Mouse (Mus musculus): ENCODE measurements around the gene Ccdc71.

The Ccdc71 gene

DNA sequence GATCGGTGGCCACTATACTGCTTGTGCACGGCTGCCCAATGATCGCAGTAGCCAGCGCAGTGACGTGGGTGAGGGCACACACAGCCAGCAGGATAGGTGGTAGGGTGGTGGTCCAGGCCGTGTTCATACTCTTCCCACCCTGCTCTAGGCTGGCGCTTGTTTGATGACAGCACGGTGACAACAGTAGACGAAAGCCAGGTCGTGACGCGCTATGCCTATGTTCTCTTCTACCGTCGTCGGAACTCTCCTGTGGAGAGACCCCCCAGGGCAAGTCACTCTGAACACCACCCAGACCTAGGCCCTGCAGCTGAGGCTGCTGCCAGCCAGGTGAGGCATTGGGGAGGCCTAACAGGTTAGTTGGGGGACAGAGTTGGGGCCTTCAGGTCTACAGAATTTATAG is 39.6 kb downstream of the Ccdc71 start:
- H3K36me3 ChIP-seq (ENCODE audit: insufficient read depth, low read length), result peaks cover 89% of the 10 kb centered on the region
- H3K9me3 ChIP-seq (ENCODE audit: low read length), result no peaks in the 10 kb centered on the region
- TF ChIP-seq NANOG (IDR thresholded peaks at IDR 0.05; ENCODE audit: borderline replicate concordance, low read length) (no peak), POU5F1 (IDR thresholded peaks at IDR 0.05; ENCODE audit: borderline replicate concordance, low read length) (no peak), CTCF (conservative IDR thresholded peaks at IDR 0.05; ENCODE audit: low read length) (no peak)
- peaks cover 10% of the 10 kb centered on the region for H3K4me1 ChIP-seq (replicated peaks; ENCODE audit: low read depth, low read length)
- no peaks in the 10 kb centered on the region for H3K27me3 ChIP-seq (ENCODE audit: insufficient read depth, low read length)
- no peak overlapping the region for H3K4me3 ChIP-seq (replicated peaks; ENCODE audit: low read length)

DNA sequence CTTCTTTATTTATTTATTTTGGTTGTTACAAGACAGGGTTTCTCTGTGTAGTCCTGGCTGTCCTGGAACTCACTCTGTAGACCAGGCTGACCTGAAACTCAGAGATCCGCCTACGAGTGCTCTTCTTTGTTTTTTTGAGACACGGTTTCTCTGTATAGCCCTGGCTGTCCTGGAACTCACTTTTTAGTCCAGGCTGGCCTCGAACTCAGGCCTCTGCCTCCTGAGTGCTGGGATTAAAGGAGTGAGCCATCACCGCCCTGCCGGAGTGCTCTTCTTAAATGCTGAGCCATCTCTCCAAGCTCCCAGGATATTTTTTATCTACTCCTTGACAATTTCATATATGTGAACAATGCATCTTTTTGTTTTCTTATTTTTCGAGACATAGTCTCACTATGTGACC is 46.6 kb downstream of the Ccdc71 start:
- TF ChIP-seq CTCF (conservative IDR thresholded peaks at IDR 0.05; ENCODE audit: low read length), result no peak
- no peak for TF ChIP-seq NANOG (IDR thresholded peaks at IDR 0.05; ENCODE audit: borderline replicate concordance, low read length)
- no peak for TF ChIP-seq POU5F1 (IDR thresholded peaks at IDR 0.05; ENCODE audit: borderline replicate concordance, low read length)
- Histone ChIP-seq H3K4me1 (replicated peaks; ENCODE audit: low read depth, low read length) (peaks cover 32% of the 10 kb centered on the region), H3K9me3 (ENCODE audit: low read length) (no peaks in the 10 kb centered on the region), H3K27me3 (ENCODE audit: insufficient read depth, low read length) (no peaks in the 10 kb centered on the region), H3K36me3 (ENCODE audit: insufficient read depth, low read length) (peaks cover 51% of the 10 kb centered on the region), H3K4me3 (replicated peaks; ENCODE audit: low read length) (peak overlapping the region; percentile 91)

GRCm38 (mm10) chr9:108507619-108508434 is 47.5 kb downstream of the Ccdc71 start, which contains the start of gene Qars:
Gene Qars, plus strand, starts transcription at chr9:108507706.
- Histone ChIP-seq H3K9me3 (ENCODE audit: low read length) (no peaks in the 10 kb centered on the region), H3K27me3 (ENCODE audit: insufficient read depth, low read length) (no peaks in the 10 kb centered on the region), H3K36me3 (ENCODE audit: insufficient read depth, low read length) (peaks cover 51% of the 10 kb centered on the region), H3K4me3 (replicated peaks; ENCODE audit: low read length) (peak within 1 kb of the TSS; percentile 91), H3K4me1 (replicated peaks; ENCODE audit: low read depth, low read length) (peaks cover 32% of the 10 kb centered on the region)
- TF ChIP-seq CTCF (conservative IDR thresholded peaks at IDR 0.05; ENCODE audit: low read length) (no peak), POU5F1 (IDR thresholded peaks at IDR 0.05; ENCODE audit: borderline replicate concordance, low read length) (no peak), NANOG (IDR thresholded peaks at IDR 0.05; ENCODE audit: borderline replicate concordance, low read length) (no peak)

DNA sequence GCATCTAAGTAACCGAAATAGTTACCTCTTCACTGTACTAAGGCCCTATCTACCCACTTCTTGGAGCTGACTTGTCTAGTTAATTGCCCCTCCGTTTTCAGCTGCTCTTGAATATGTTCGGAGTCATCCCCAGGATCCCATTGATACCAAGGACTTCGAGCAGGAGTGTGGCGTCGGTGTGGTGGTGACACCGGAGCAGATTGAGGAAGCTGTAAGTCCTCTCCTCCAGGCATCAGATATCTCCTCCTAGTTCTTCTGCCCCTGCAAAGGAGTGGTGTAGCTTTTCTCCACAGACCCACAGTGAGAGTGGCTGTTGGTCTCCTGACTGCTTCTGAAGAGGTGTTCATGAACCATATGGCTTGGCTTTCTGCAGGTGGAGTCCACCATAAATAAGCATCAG is 48.4 kb downstream of the Ccdc71 start:
- H3K36me3 ChIP-seq (ENCODE audit: insufficient read depth, low read length), result peaks cover 51% of the 10 kb centered on the region
- H3K4me1 ChIP-seq (replicated peaks; ENCODE audit: low read depth, low read length), result peaks cover 28% of the 10 kb centered on the region
- no peak for TF ChIP-seq NANOG (IDR thresholded peaks at IDR 0.05; ENCODE audit: borderline replicate concordance, low read length)
- TF ChIP-seq CTCF (conservative IDR thresholded peaks at IDR 0.05; ENCODE audit: low read length), result no peak
- TF ChIP-seq POU5F1 (IDR thresholded peaks at IDR 0.05; ENCODE audit: borderline replicate concordance, low read length), result no peak
- H3K9me3 ChIP-seq (ENCODE audit: low read length), result no peaks in the 10 kb centered on the region
- H3K4me3 ChIP-seq (replicated peaks; ENCODE audit: low read length), result peak overlapping the region; percentile 91
- H3K27me3 ChIP-seq (ENCODE audit: insufficient read depth, low read length), result no peaks in the 10 kb centered on the region

Measured in E14TG2a.4 (cell line).